Mouse (Mus musculus) gonadal fat pad, adult 2 months (tissue): ENCODE measurements around the gene Dmrta2. TPM values are rescaled to one million over a fixed set of nuclear protein-coding genes. Genes with fewer than 3 reads are reported as not detected.

Source experiments
- DNase-seq: peaks from one replicate; pipeline ENCODE4 v3.0.0-alpha.2; 2012; ENCODE audit warnings: low read depth
- polyA plus RNA-seq: library from polyadenylated mRNA; depleted of rRNA; stranded (reverse); fragments of >200 nt; gene quantifications from 2 replicates; pipeline ENCODE4 v1.2.3, GENCODE M21; 2012

Gene Dmrta2
- polyA plus RNA-seq, 1 experiment = 0.20 TPM

- DNase-seq = no peak
Observed at GRCm38 (mm10) chr4:110021956-110022625, 44.2 kb downstream of the Dmrta2 start.

- DNase-seq = no peak
Observed at GRCm38 (mm10) chr4:110028461-110029188, 50.8 kb downstream of the Dmrta2 start.

GRCm38 (mm10) chr4:110029446-110029845, 51.6 kb downstream of the Dmrta2 start:
- DNase-seq = no peak
